Mouse (Mus musculus): ENCODE measurements around the gene Igf1r. TPM values are rescaled to one million over a fixed set of nuclear protein-coding genes. Genes with fewer than 3 reads are reported as not detected.
A peak's percentile ranks its signal among the peaks of the same experiment; 100 is the strongest.

Igf1r gene
- polyA plus RNA-seq, 1 experiment from 2014 or later, result 16.3 TPM

GRCm38 (mm10) chr7:68250902-68251301, 298.3 kb downstream of the Igf1r start:
- H3K4me3 ChIP-seq (ENCODE audit: low read depth, low read length), result no peak overlapping the region
- H3K36me3 ChIP-seq (ENCODE audit: control insufficient read depth, insufficient read depth, low read length), result no peaks in the 10 kb centered on the region
- DNase-seq (ENCODE audit: low spot score), result no peak
- H3K27ac ChIP-seq (ENCODE audit: low read depth, low read length), result no peak overlapping the region
- no peak overlapping the region for H3K4me2 ChIP-seq (ENCODE audit: low read length)
- ATAC-seq, result no peak
- no peaks in the 10 kb centered on the region for H3K27me3 ChIP-seq (replicated peaks; ENCODE audit: control insufficient read depth, insufficient read depth, low read length)
- no peak overlapping the region for H3K9ac ChIP-seq (ENCODE audit: low read length)
- 89% methylated on average over 3 of the region's 3 CpGs for WGBS
- H3K9me3 ChIP-seq (replicated peaks; ENCODE audit: control insufficient read depth, low read length), result no peaks in the 10 kb centered on the region
- no peaks in the 10 kb centered on the region for H3K4me1 ChIP-seq (ENCODE audit: control insufficient read depth, insufficient read depth, low read length)

- Histone ChIP-seq H3K36me3 (ENCODE audit: control insufficient read depth, insufficient read depth, low read length) (no peaks in the 10 kb centered on the region), H3K9ac (ENCODE audit: low read length) (no peak overlapping the region), H3K4me3 (ENCODE audit: low read depth, low read length) (no peak overlapping the region), H3K9me3 (replicated peaks; ENCODE audit: control insufficient read depth, low read length) (no peaks in the 10 kb centered on the region), H3K27me3 (replicated peaks; ENCODE audit: control insufficient read depth, insufficient read depth, low read length) (no peaks in the 10 kb centered on the region), H3K27ac (ENCODE audit: low read depth, low read length) (no peak overlapping the region), H3K4me1 (ENCODE audit: control insufficient read depth, insufficient read depth, low read length) (no peaks in the 10 kb centered on the region), H3K4me2 (ENCODE audit: low read length) (no peak overlapping the region)
- no peak for DNase-seq (ENCODE audit: low spot score)
- 51% methylated on average over 2 of the region's 2 CpGs for WGBS
- ATAC-seq, result no peak
Measured at GRCm38 (mm10) chr7:68257767-68258166, 305.1 kb downstream of the Igf1r start.

GRCm38 (mm10) chr7:68258326-68259150, 305.9 kb downstream of the Igf1r start:
- H3K27me3 ChIP-seq (replicated peaks; ENCODE audit: control insufficient read depth, insufficient read depth, low read length), result no peaks in the 10 kb centered on the region
- H3K9ac ChIP-seq (ENCODE audit: low read length), result no peak overlapping the region
- no peaks in the 10 kb centered on the region for H3K9me3 ChIP-seq (replicated peaks; ENCODE audit: control insufficient read depth, low read length)
- no peak overlapping the region for H3K27ac ChIP-seq (ENCODE audit: low read depth, low read length)
- 79% methylated on average over 17 of the region's 17 CpGs for WGBS
- ATAC-seq (no peak), DNase-seq (ENCODE audit: low spot score) (no peak)
- H3K4me1 ChIP-seq (ENCODE audit: control insufficient read depth, insufficient read depth, low read length), result no peaks in the 10 kb centered on the region
- H3K4me3 ChIP-seq (ENCODE audit: low read depth, low read length), result no peak overlapping the region
- no peak overlapping the region for H3K4me2 ChIP-seq (ENCODE audit: low read length)
- no peaks in the 10 kb centered on the region for H3K36me3 ChIP-seq (ENCODE audit: control insufficient read depth, insufficient read depth, low read length)

GRCm38 (mm10) chr7:68259523-68260081, 307.0 kb downstream of the Igf1r start:
- ATAC-seq, result no peak
- Histone ChIP-seq H3K27ac (ENCODE audit: low read depth, low read length) (no peak overlapping the region), H3K27me3 (replicated peaks; ENCODE audit: control insufficient read depth, insufficient read depth, low read length) (0 out of 2 replicates have a peak, but pooled peaks cover 2% of the 10 kb centered on the region), H3K4me3 (ENCODE audit: low read depth, low read length) (no peak overlapping the region), H3K4me2 (ENCODE audit: low read length) (no peak overlapping the region), H3K4me1 (ENCODE audit: control insufficient read depth, insufficient read depth, low read length) (peaks cover 10% of the 10 kb centered on the region), H3K9ac (ENCODE audit: low read length) (no peak overlapping the region), H3K9me3 (replicated peaks; ENCODE audit: control insufficient read depth, low read length) (no peaks in the 10 kb centered on the region), H3K36me3 (ENCODE audit: control insufficient read depth, insufficient read depth, low read length) (no peaks in the 10 kb centered on the region)
- no peak for DNase-seq (ENCODE audit: low spot score)
- WGBS, result 82% methylated on average over 6 of the region's 6 CpGs

- WGBS, result 75% methylated on average over 8 of the region's 8 CpGs
- H3K27me3 ChIP-seq (replicated peaks; ENCODE audit: control insufficient read depth, insufficient read depth, low read length), result 0 out of 2 replicates have a peak, but pooled peaks cover 4% of the 10 kb centered on the region
- DNase-seq (ENCODE audit: low spot score), result no peak
- H3K4me3 ChIP-seq (ENCODE audit: low read depth, low read length), result no peak overlapping the region
- H3K4me1 ChIP-seq (ENCODE audit: control insufficient read depth, insufficient read depth, low read length), result peaks cover 12% of the 10 kb centered on the region
- no peak overlapping the region for H3K27ac ChIP-seq (ENCODE audit: low read depth, low read length)
- no peaks in the 10 kb centered on the region for H3K36me3 ChIP-seq (ENCODE audit: control insufficient read depth, insufficient read depth, low read length)
- H3K9ac ChIP-seq (ENCODE audit: low read length), result no peak overlapping the region
- ATAC-seq, result no peak
- H3K9me3 ChIP-seq (replicated peaks; ENCODE audit: control insufficient read depth, low read length), result no peaks in the 10 kb centered on the region
- no peak overlapping the region for H3K4me2 ChIP-seq (ENCODE audit: low read length)
Measured at GRCm38 (mm10) chr7:68262612-68263200, 310.1 kb downstream of the Igf1r start.

GRCm38 (mm10) chr7:68263346-68264027, 310.9 kb downstream of the Igf1r start:
- DNase-seq (ENCODE audit: low spot score) (no peak), ATAC-seq (peak; percentile 5; the same call in 1 of the 2 replicates)
- 0 out of 2 replicates have a peak, but pooled peaks cover 4% of the 10 kb centered on the region for H3K27me3 ChIP-seq (replicated peaks; ENCODE audit: control insufficient read depth, insufficient read depth, low read length)
- H3K9ac ChIP-seq (ENCODE audit: low read length), result no peak overlapping the region
- H3K9me3 ChIP-seq (replicated peaks; ENCODE audit: control insufficient read depth, low read length), result no peaks in the 10 kb centered on the region
- peak overlapping the region; percentile 17; the same call in 1 of the 2 replicates for H3K4me3 ChIP-seq (ENCODE audit: low read depth, low read length)
- H3K4me1 ChIP-seq (ENCODE audit: control insufficient read depth, insufficient read depth, low read length), result peaks cover 12% of the 10 kb centered on the region
- H3K4me2 ChIP-seq (ENCODE audit: low read length), result peak overlapping the region; percentile 56
- 57% methylated on average over 8 of the region's 8 CpGs for WGBS
- H3K36me3 ChIP-seq (ENCODE audit: control insufficient read depth, insufficient read depth, low read length), result no peaks in the 10 kb centered on the region
- no peak overlapping the region for H3K27ac ChIP-seq (ENCODE audit: low read depth, low read length)

GRCm38 (mm10) chr7:68264028-68264453, 311.4 kb downstream of the Igf1r start, which contains the start of gene Pgpep1l:
Pgpep1l (minus strand) TSS chr7:68264233.
- peak; percentile 19 for DNase-seq (ENCODE audit: low spot score)
- Histone ChIP-seq H3K4me2 (ENCODE audit: low read length) (peak within 1 kb of the TSS; percentile 56), H3K27ac (ENCODE audit: low read depth, low read length) (no peak within 1 kb of the TSS), H3K4me1 (ENCODE audit: control insufficient read depth, insufficient read depth, low read length) (peaks cover 12% of the 10 kb centered on the region), H3K4me3 (ENCODE audit: low read depth, low read length) (peak within 1 kb of the TSS; percentile 17), H3K9me3 (replicated peaks; ENCODE audit: control insufficient read depth, low read length) (no peaks in the 10 kb centered on the region), H3K9ac (ENCODE audit: low read length) (no peak within 1 kb of the TSS), H3K36me3 (ENCODE audit: control insufficient read depth, insufficient read depth, low read length) (no peaks in the 10 kb centered on the region), H3K27me3 (replicated peaks; ENCODE audit: control insufficient read depth, insufficient read depth, low read length) (0 out of 2 replicates have a peak, but pooled peaks cover 4% of the 10 kb centered on the region)
- WGBS, result 6% methylated on average over 25 of the region's 25 CpGs
- ATAC-seq, result peak; percentile 50; the same call in 1 of the 2 replicates

GRCm38 (mm10) chr7:68264531-68264930, 311.9 kb downstream of the Igf1r start:
- H3K27ac ChIP-seq (ENCODE audit: low read depth, low read length), result no peak overlapping the region
- WGBS, result 10% methylated on average over 14 of the region's 14 CpGs
- no peaks in the 10 kb centered on the region for H3K36me3 ChIP-seq (ENCODE audit: control insufficient read depth, insufficient read depth, low read length)
- no peak overlapping the region for H3K9ac ChIP-seq (ENCODE audit: low read length)
- H3K4me2 ChIP-seq (ENCODE audit: low read length), result peak overlapping the region; percentile 56
- H3K27me3 ChIP-seq (replicated peaks; ENCODE audit: control insufficient read depth, insufficient read depth, low read length), result 0 out of 2 replicates have a peak, but pooled peaks cover 4% of the 10 kb centered on the region
- H3K4me3 ChIP-seq (ENCODE audit: low read depth, low read length), result peak overlapping the region; percentile 17; the same call in 1 of the 2 replicates
- DNase-seq (ENCODE audit: low spot score) (peak; percentile 56), ATAC-seq (peak; percentile 44)
- H3K4me1 ChIP-seq (ENCODE audit: control insufficient read depth, insufficient read depth, low read length), result peaks cover 12% of the 10 kb centered on the region
- H3K9me3 ChIP-seq (replicated peaks; ENCODE audit: control insufficient read depth, low read length), result no peaks in the 10 kb centered on the region

Measured in forebrain, embryonic 14.5 days (tissue).